Mouse (Mus musculus): ENCODE data around the gene Cers2. TPM values are rescaled to one million over a fixed set of nuclear protein-coding genes. Genes with fewer than 3 reads are reported as not detected.
"Not testable (repeated sequence)": the region's sequence is repeated elsewhere in the genome, so short reads cannot be mapped to it uniquely, and the experiment has no call there.

Gene Cers2
- polyA plus RNA-seq, 2 experiments, result 140 to 183 TPM

DNA sequence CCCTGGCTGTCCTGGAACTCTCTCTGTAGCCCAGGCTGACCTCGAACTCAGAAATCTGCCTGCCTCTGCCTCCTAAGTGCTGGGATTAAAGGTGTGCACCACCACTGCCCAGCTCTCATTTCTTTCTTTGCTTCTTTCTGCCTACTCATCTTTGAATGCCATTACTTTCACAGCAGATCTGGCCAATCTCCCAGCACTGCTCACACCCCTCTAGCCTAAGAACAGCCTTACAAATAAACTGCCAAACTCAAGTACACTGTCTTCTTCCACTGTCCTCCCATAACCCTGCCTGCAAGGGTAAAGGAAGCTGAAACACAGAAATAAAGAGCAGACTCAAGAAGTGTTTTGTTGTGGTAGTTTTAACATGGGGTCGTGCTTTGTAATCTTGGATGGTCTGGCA, 43.2 kb downstream of the Cers2 start:
- no peak for DNase-seq (ENCODE audit: low spot score)
- TF ChIP-seq POLR2A (IDR thresholded peaks at IDR 0.05; ENCODE audit: borderline replicate concordance, extremely low read depth, insufficient read depth, insufficient read length), result no peak
- H3K36me3 ChIP-seq (ENCODE audit: control insufficient read depth, insufficient read depth, low read length), result peaks cover 12% of the 10 kb centered on the region
- H3K4me3 ChIP-seq (replicated peaks; ENCODE audit: low read length), result no peak overlapping the region
- H3K9ac ChIP-seq (ENCODE audit: low read depth, low read length, severe bottlenecking), result no peak overlapping the region
- H3K27ac ChIP-seq (replicated peaks; ENCODE audit: low read depth, low read length), result no peak overlapping the region
- 91% methylated on average over 2 of the region's 2 CpGs for WGBS
- H3K27me3 ChIP-seq (ENCODE audit: control insufficient read depth, insufficient read depth, low read length), result no peaks in the 10 kb centered on the region
- no peak for ATAC-seq (ENCODE audit: low FRiP score, low read depth)
- no peak overlapping the region for H3K4me2 ChIP-seq (replicated peaks; ENCODE audit: low read depth, low read length, severe bottlenecking)
- H3K4me1 ChIP-seq (ENCODE audit: control insufficient read depth, insufficient read depth, low read length), result no peaks in the 10 kb centered on the region
- no peaks in the 10 kb centered on the region for H3K9me3 ChIP-seq (ENCODE audit: control insufficient read depth, low read length)

DNA sequence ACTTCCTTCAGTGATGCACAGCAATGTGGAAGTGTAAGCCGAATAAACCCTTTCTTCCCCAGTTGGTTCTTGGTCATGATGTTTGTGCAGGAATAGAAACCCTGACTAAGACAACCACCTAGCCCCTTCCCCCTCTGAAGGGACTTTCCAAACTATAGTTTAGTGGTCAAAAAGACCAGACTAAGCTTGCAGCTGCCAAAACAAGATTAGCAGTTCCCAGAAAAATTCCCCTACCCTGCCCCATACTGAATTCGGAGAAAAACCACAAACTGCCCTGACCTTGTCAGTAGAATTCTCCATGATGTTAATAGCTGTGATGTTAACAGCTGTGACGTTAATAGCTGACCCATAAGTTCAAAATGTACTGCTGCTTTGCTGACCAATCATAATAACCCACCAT, 45.7 kb downstream of the Cers2 start:
- not testable (repeated sequence) for H3K4me2 ChIP-seq (replicated peaks; ENCODE audit: low read depth, low read length, severe bottlenecking); H3K4me1 ChIP-seq (ENCODE audit: control insufficient read depth, insufficient read depth, low read length); H3K27me3 ChIP-seq (ENCODE audit: control insufficient read depth, insufficient read depth, low read length); H3K27ac ChIP-seq (replicated peaks; ENCODE audit: low read depth, low read length); H3K9me3 ChIP-seq (ENCODE audit: control insufficient read depth, low read length); H3K4me3 ChIP-seq (replicated peaks; ENCODE audit: low read length); DNase-seq (ENCODE audit: low spot score); ATAC-seq (ENCODE audit: low FRiP score, low read depth); H3K9ac ChIP-seq (ENCODE audit: low read depth, low read length, severe bottlenecking); H3K36me3 ChIP-seq (ENCODE audit: control insufficient read depth, insufficient read depth, low read length)
- WGBS, result 83% methylated on average over 3 of the region's 3 CpGs

DNA sequence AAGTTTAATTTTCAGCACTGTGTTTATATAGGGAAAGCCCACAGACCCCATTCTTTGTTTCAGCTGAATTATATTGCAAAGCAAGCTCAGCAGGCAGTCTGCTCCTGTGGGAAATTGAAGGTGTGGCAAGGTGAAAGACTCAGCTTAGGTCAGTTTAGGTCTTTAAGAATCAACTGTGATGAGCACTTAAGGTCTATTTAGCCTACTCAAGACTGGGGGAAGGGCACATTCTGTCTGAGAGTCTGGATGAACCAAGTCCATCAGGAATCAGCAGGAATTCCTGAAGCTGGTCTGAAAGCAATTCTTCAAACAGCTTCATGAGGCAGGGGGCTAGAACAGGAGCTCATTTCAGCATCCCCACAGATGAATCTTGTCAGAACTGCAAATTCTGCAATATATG, 55.5 kb downstream of the Cers2 start:
- H3K36me3 ChIP-seq (ENCODE audit: control insufficient read depth, insufficient read depth, low read length), result no peaks in the 10 kb centered on the region
- H3K4me1 ChIP-seq (ENCODE audit: control insufficient read depth, insufficient read depth, low read length), result no peaks in the 10 kb centered on the region
- H3K9me3 ChIP-seq (ENCODE audit: control insufficient read depth, low read length), result no peaks in the 10 kb centered on the region
- no peak for TF ChIP-seq POLR2A (IDR thresholded peaks at IDR 0.05; ENCODE audit: borderline replicate concordance, extremely low read depth, insufficient read depth, insufficient read length)
- no peaks in the 10 kb centered on the region for H3K27me3 ChIP-seq (ENCODE audit: control insufficient read depth, insufficient read depth, low read length)
- DNase-seq (ENCODE audit: low spot score) (no peak), ATAC-seq (ENCODE audit: low FRiP score, low read depth) (no peak)
- H3K4me3 ChIP-seq (replicated peaks; ENCODE audit: low read length), result no peak overlapping the region
- H3K27ac ChIP-seq (replicated peaks; ENCODE audit: low read depth, low read length), result no peak overlapping the region
- H3K9ac ChIP-seq (ENCODE audit: low read depth, low read length, severe bottlenecking), result no peak overlapping the region
- no peak overlapping the region for H3K4me2 ChIP-seq (replicated peaks; ENCODE audit: low read depth, low read length, severe bottlenecking)

Other genes with a start within 250 kb of the Cers2 start
- 35.1 and 41.2 TPM in 2 replicates for gene Pip5k1a, start 207.9 kb upstream of the Cers2 start, polyA plus RNA-seq (2012; rRNA removed)
- 15.7 and 16.5 TPM in 2 replicates for gene Pip5k1a, start 207.9 kb upstream of the Cers2 start, polyA plus RNA-seq (2014; fragmentation: Nextera tagmentation; extraction: Ambion mirVana)
- gene Vps72, start 203.8 kb upstream of the Cers2 start, polyA plus RNA-seq (2012; rRNA removed), result 125 and 130 TPM in 2 replicates
- 141 and 163 TPM in 2 replicates for gene Vps72, start 203.8 kb upstream of the Cers2 start, polyA plus RNA-seq (2014; fragmentation: Nextera tagmentation; extraction: Ambion mirVana)
- 3.2 and 5.0 TPM in 2 replicates for gene Tmod4, start 190.3 kb upstream of the Cers2 start, polyA plus RNA-seq (2012; rRNA removed)
- 2.9 and 3.7 TPM in 2 replicates for gene Tmod4, start 190.3 kb upstream of the Cers2 start, polyA plus RNA-seq (2014; fragmentation: Nextera tagmentation; extraction: Ambion mirVana)
- 85.0 and 106 TPM in 2 replicates for gene Scnm1, start 180.8 kb upstream of the Cers2 start, polyA plus RNA-seq (2012; rRNA removed)
- gene Scnm1, start 180.8 kb upstream of the Cers2 start, polyA plus RNA-seq (2014; fragmentation: Nextera tagmentation; extraction: Ambion mirVana), result 65.7 and 73.1 TPM in 2 replicates
- gene Lysmd1, start 180.7 kb upstream of the Cers2 start, polyA plus RNA-seq (2012; rRNA removed), result 11.7 and 11.8 TPM in 2 replicates
- 13.3 and 15.3 TPM in 2 replicates for gene Lysmd1, start 180.7 kb upstream of the Cers2 start, polyA plus RNA-seq (2014; fragmentation: Nextera tagmentation; extraction: Ambion mirVana)
- gene Tnfaip8l2, start 172.4 kb upstream of the Cers2 start, polyA plus RNA-seq (2012; rRNA removed), result 4.4 and 4.9 TPM in 2 replicates
- gene Tnfaip8l2, start 172.4 kb upstream of the Cers2 start, polyA plus RNA-seq (2014; fragmentation: Nextera tagmentation; extraction: Ambion mirVana), result 6.1 and 8.0 TPM in 2 replicates
- 56.5 and 79.0 TPM in 2 replicates for gene Sema6c, start 154.3 kb upstream of the Cers2 start, polyA plus RNA-seq (2012; rRNA removed)
- 14.0 and 15.7 TPM in 2 replicates for gene Sema6c, start 154.3 kb upstream of the Cers2 start, polyA plus RNA-seq (2014; fragmentation: Nextera tagmentation; extraction: Ambion mirVana)
- gene Gabpb2, start 96.9 kb upstream of the Cers2 start, polyA plus RNA-seq (2012; rRNA removed), result 26.2 and 26.4 TPM in 2 replicates
- 9.7 and 11.5 TPM in 2 replicates for gene Gabpb2, start 96.9 kb upstream of the Cers2 start, polyA plus RNA-seq (2014; fragmentation: Nextera tagmentation; extraction: Ambion mirVana)
- gene Cdc42se1, start 86.1 kb upstream of the Cers2 start, polyA plus RNA-seq (2012; rRNA removed), result 76.1 and 93.1 TPM in 2 replicates
- gene Cdc42se1, start 86.1 kb upstream of the Cers2 start, polyA plus RNA-seq (2014; fragmentation: Nextera tagmentation; extraction: Ambion mirVana), result 119 and 126 TPM in 2 replicates
- 38.5 and 42.4 TPM in 2 replicates for gene Mllt11, start 82.6 kb upstream of the Cers2 start, polyA plus RNA-seq (2012; rRNA removed)
- gene Mllt11, start 82.6 kb upstream of the Cers2 start, polyA plus RNA-seq (2014; fragmentation: Nextera tagmentation; extraction: Ambion mirVana), result 16.7 and 17.4 TPM in 2 replicates
- gene Gm128, start 73.2 kb upstream of the Cers2 start, polyA plus RNA-seq (2012; rRNA removed), result 0.87 and 0.89 TPM in 2 replicates
- 0.50 and 0.63 TPM in 2 replicates for gene Gm128, start 73.2 kb upstream of the Cers2 start, polyA plus RNA-seq (2014; fragmentation: Nextera tagmentation; extraction: Ambion mirVana)
- 6.8 and 12.0 TPM in 2 replicates for gene Bnipl, start 63.6 kb upstream of the Cers2 start, polyA plus RNA-seq (2012; rRNA removed)
- 11.7 and 13.3 TPM in 2 replicates for gene Bnipl, start 63.6 kb upstream of the Cers2 start, polyA plus RNA-seq (2014; fragmentation: Nextera tagmentation; extraction: Ambion mirVana)
- 45.8 and 57.9 TPM in 2 replicates for gene Mindy1, start 33.4 kb upstream of the Cers2 start, polyA plus RNA-seq (2012; rRNA removed)
- gene Mindy1, start 33.4 kb upstream of the Cers2 start, polyA plus RNA-seq (2014; fragmentation: Nextera tagmentation; extraction: Ambion mirVana), result 45.6 and 47.5 TPM in 2 replicates
- 31.5 and 38.0 TPM in 2 replicates for gene Prune1, start 32.7 kb upstream of the Cers2 start, polyA plus RNA-seq (2012; rRNA removed)
- 21.8 and 24.0 TPM in 2 replicates for gene Prune1, start 32.7 kb upstream of the Cers2 start, polyA plus RNA-seq (2014; fragmentation: Nextera tagmentation; extraction: Ambion mirVana)
- gene Anxa9, start 7.6 kb upstream of the Cers2 start, polyA plus RNA-seq (2012; rRNA removed), result 3.8 and 4.7 TPM in 2 replicates
- gene Anxa9, start 7.6 kb upstream of the Cers2 start, polyA plus RNA-seq (2014; fragmentation: Nextera tagmentation; extraction: Ambion mirVana), result 4.7 and 4.9 TPM in 2 replicates
- gene Setdb1, start 42.4 kb downstream of the Cers2 start, polyA plus RNA-seq (2012; rRNA removed), result 56.2 and 57.9 TPM in 2 replicates
- gene Setdb1, start 42.4 kb downstream of the Cers2 start, polyA plus RNA-seq (2014; fragmentation: Nextera tagmentation; extraction: Ambion mirVana), result 44.2 and 51.7 TPM in 2 replicates
- gene 4930558C23Rik, start 88.0 kb downstream of the Cers2 start, polyA plus RNA-seq (2012; rRNA removed), result 0.18 TPM in 1 of 2 replicates, not detected in the other
- gene 4930558C23Rik, start 88.0 kb downstream of the Cers2 start, polyA plus RNA-seq (2014; fragmentation: Nextera tagmentation; extraction: Ambion mirVana), result not detected in 2 replicates
- 57.1 and 70.3 TPM in 2 replicates for gene Arnt, start 119.6 kb downstream of the Cers2 start, polyA plus RNA-seq (2012; rRNA removed)
- gene Arnt, start 119.6 kb downstream of the Cers2 start, polyA plus RNA-seq (2014; fragmentation: Nextera tagmentation; extraction: Ambion mirVana), result 37.9 and 44.8 TPM in 2 replicates
- gene Ctsk, start 184.5 kb downstream of the Cers2 start, polyA plus RNA-seq (2012; rRNA removed), result 53.2 and 65.1 TPM in 2 replicates
- gene Ctsk, start 184.5 kb downstream of the Cers2 start, polyA plus RNA-seq (2014; fragmentation: Nextera tagmentation; extraction: Ambion mirVana), result 82.1 and 103 TPM in 2 replicates
- 10.9 and 14.2 TPM in 2 replicates for gene Ctss, start 212.0 kb downstream of the Cers2 start, polyA plus RNA-seq (2012; rRNA removed)
- gene Ctss, start 212.0 kb downstream of the Cers2 start, polyA plus RNA-seq (2014; fragmentation: Nextera tagmentation; extraction: Ambion mirVana), result 23.6 and 24.3 TPM in 2 replicates
- gene Hormad1, start 244.9 kb downstream of the Cers2 start, polyA plus RNA-seq (2012; rRNA removed), result not detected in 2 replicates
- gene Hormad1, start 244.9 kb downstream of the Cers2 start, polyA plus RNA-seq (2014; fragmentation: Nextera tagmentation; extraction: Ambion mirVana), result not detected in 2 replicates